Mouse (Mus musculus) c-Kit-negative CD71-positive TER-119-positive erythroid progenitor cells, embryonic 14.5 days (primary cell): ENCODE data around the gene Tmtc4.

Experiments
- DNase-seq: peaks from one replicate; pipeline ENCODE4 v3.0.0-alpha.2; 2013; ENCODE audit warnings: low read depth, low spot score

The Tmtc4 gene

GRCm38 (mm10) chr14:122875056-122875455 is 108.8 kb downstream of the Tmtc4 start:
- DNase-seq, result no peak

- DNase-seq, result no peak
These were observed 111.2 kb downstream of the Tmtc4 start for GRCm38 (mm10) chr14:122872612-122873011.

- no peak for DNase-seq
These were observed 111.8 kb downstream of the Tmtc4 start for GRCm38 (mm10) chr14:122871841-122872580.

DNA sequence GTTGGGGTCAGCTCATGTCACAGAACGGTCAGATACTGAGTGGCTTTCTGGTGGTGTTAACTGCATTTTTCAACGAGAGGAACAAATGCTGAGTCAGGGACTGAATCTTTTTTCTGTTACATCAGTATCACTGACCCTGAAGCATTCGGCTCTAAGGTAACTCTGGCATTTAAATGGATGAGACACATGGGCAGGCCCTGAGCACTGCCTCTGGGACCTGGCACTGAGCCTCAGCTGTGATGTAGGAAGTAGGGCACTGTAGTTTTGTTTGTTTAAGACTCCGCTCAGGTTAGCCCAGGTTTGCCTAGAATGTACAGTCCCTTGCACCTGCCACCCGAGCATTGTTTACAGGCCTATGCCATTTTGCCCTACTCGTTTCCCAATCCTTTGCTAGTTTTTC is 114.0 kb downstream of the Tmtc4 start:
- no peak for DNase-seq
